ENCODE assay signal across 9 mouse cellular contexts in genomic region chr9:107295616-107296015, GRCm38 (mm10). TPM values are rescaled to one million over a fixed set of nuclear protein-coding genes. Genes with fewer than 3 reads are reported as not detected.
A peak's percentile ranks its signal among the peaks of the same experiment; 100 is the strongest.
DNase-seq lines count a peak whose midpoint lies in the region; ATAC-seq and TF ChIP-seq lines count a peak whose summit lies in the region.
"Had no signal": no experiment of that assay in that cellular context is flagged by ENCODE, and none has a peak within 500 bp of the region (broad histone marks: within the 10 kb centered on the region; RNA-seq: fewer than 3 reads in every experiment).

No protein-coding gene starts in this region.

- peaks cover 4% of the 10 kb centered on the region for H3K36me3 ChIP-seq in midbrain, embryonic 10.5 days
- peaks cover 5% of the 10 kb centered on the region for H3K36me3 ChIP-seq in midbrain, postnatal 0 days (ENCODE audit: insufficient read depth, low read length)
- peaks cover 9% of the 10 kb centered on the region; the same call in 1 of the 2 replicates for H3K36me3 ChIP-seq in embryonic facial prominence, embryonic 14.5 days (ENCODE audit: control insufficient read depth, insufficient read depth, low read length)

- peaks cover 39% of the 10 kb centered on the region for H3K27me3 ChIP-seq in midbrain, embryonic 10.5 days (ENCODE audit: low read depth, poor library complexity, severe bottlenecking)
- 0 out of 2 replicates have a peak, but pooled peaks cover 10% of the 10 kb centered on the region for H3K27me3 ChIP-seq in midbrain, postnatal 0 days (ENCODE audit: insufficient read depth, low read length)
- no peaks in the 10 kb centered on the region for H3K27me3 ChIP-seq in embryonic facial prominence, embryonic 14.5 days (replicated peaks; ENCODE audit: control insufficient read depth, insufficient read depth, low read length)
- H3K27me3 ChIP-seq: embryonic facial prominence, embryonic 12.5 days had no signal

- H3K9ac ChIP-seq in midbrain, postnatal 0 days (replicated peaks; ENCODE audit: low read length, poor library complexity, severe bottlenecking) = no peak overlapping the region
- H3K9ac ChIP-seq in embryonic facial prominence, embryonic 14.5 days (ENCODE audit: low read depth, low read length) = 0 out of 2 replicates have a peak overlapping the region, but pooled peaks have one; percentile 71

- 84% methylated on average over 4 of the region's 4 CpGs for WGBS in midbrain, embryonic 10.5 days
- 81% methylated on average over 4 of the region's 4 CpGs for WGBS in midbrain, postnatal 0 days
- WGBS in embryonic facial prominence, embryonic 14.5 days = 67% methylated on average over 4 of the region's 4 CpGs

- ATAC-seq in midbrain, postnatal 0 days (ENCODE audit: low FRiP score) = no peak
- no peak for ATAC-seq in embryonic facial prominence, embryonic 14.5 days (ENCODE audit: low read depth)

- no peak for TF ChIP-seq CTCF in midbrain, postnatal 0 days (IDR thresholded peaks at IDR 0.05)

- no peak overlapping the region for H3K4me2 ChIP-seq in midbrain, postnatal 0 days (ENCODE audit: low read depth, low read length, poor library complexity, severe bottlenecking)
- peak overlapping the region; percentile 76 for H3K4me2 ChIP-seq in embryonic facial prominence, embryonic 14.5 days (ENCODE audit: low read depth, low read length)

- no peak for DNase-seq in midbrain, embryonic 10.5 days (ENCODE audit: low spot score)
- no peak for DNase-seq in midbrain, postnatal 0 days (ENCODE audit: low spot score)
- no peak for DNase-seq in embryonic facial prominence, embryonic 14.5 days (ENCODE audit: low spot score)
- DNase-seq in liver = peak; percentile 69
- peak; percentile 76 for DNase-seq in naive thymus-derived CD4-positive, alpha-beta T cell, adult 2 months (ENCODE audit: low read depth)
- no peak for DNase-seq in retina, embryonic 14.5 days (ENCODE audit: low spot score)
- no peak for DNase-seq in embryo, embryonic 10.5 days (ENCODE audit: low spot score)
- DNase-seq in cerebellum, adult 9-10 months = no peak

- H3K27ac ChIP-seq in midbrain, embryonic 10.5 days (replicated peaks) = no peak overlapping the region
- no peak overlapping the region for H3K27ac ChIP-seq in midbrain, postnatal 0 days (ENCODE audit: low read depth, low read length)
- no peak overlapping the region for H3K27ac ChIP-seq in embryonic facial prominence, embryonic 14.5 days (replicated peaks; ENCODE audit: low read depth, low read length)
- H3K27ac ChIP-seq: embryonic facial prominence, embryonic 12.5 days had no signal

- peaks cover 27% of the 10 kb centered on the region for H3K4me1 ChIP-seq in midbrain, embryonic 10.5 days
- H3K4me1 ChIP-seq in midbrain, postnatal 0 days (ENCODE audit: insufficient read depth, low read length) = peaks cover 4% of the 10 kb centered on the region
- H3K4me1 ChIP-seq in embryonic facial prominence, embryonic 14.5 days (ENCODE audit: control insufficient read depth, insufficient read depth, low read length) = 0 out of 2 replicates have a peak, but pooled peaks cover 3% of the 10 kb centered on the region

- no peaks in the 10 kb centered on the region for H3K9me3 ChIP-seq in midbrain, embryonic 10.5 days (replicated peaks)
- no peaks in the 10 kb centered on the region for H3K9me3 ChIP-seq in midbrain, postnatal 0 days (ENCODE audit: low read length)
- H3K9me3 ChIP-seq in embryonic facial prominence, embryonic 14.5 days (ENCODE audit: control insufficient read depth, low read length) = no peaks in the 10 kb centered on the region
- H3K9me3 ChIP-seq: embryonic facial prominence, embryonic 12.5 days had no signal

- H3K4me3 ChIP-seq in midbrain, embryonic 10.5 days = peak overlapping the region; percentile 76; the same call in 1 of the 2 replicates
- H3K4me3 ChIP-seq in midbrain, postnatal 0 days (ENCODE audit: low read depth, low read length) = no peak overlapping the region; the same call in 1 of the 2 replicates
- no peak overlapping the region for H3K4me3 ChIP-seq in embryonic facial prominence, embryonic 14.5 days (ENCODE audit: low read depth, low read length)

RNA-seq across cellular contexts. Expression of gene Cish, which starts 0.2 kb away (rescaled TPM):
- polyA plus RNA-seq in midbrain, embryonic 10.5 days (2016; fragmentation: Nextera tagmentation; extraction: Ambion mirVana) = 7.3 and 7.5 TPM in 2 replicates
- total RNA-seq in midbrain, postnatal 0 days (2014; rRNA removed) = 2.4 and 6.0 TPM in 2 replicates
- 6.5 and 6.7 TPM in 2 replicates for polyA plus RNA-seq in midbrain, postnatal 0 days (2015; fragmentation: Nextera tagmentation; extraction: Ambion mirVana)
- polyA plus RNA-seq in embryonic facial prominence, embryonic 14.5 days (2014; fragmentation: Nextera tagmentation; extraction: Ambion mirVana) = 5.8 and 6.6 TPM in 2 replicates

RNA-seq across cellular contexts. Expression of gene Mapkapk3, which starts 5.9 kb away (rescaled TPM):
- polyA plus RNA-seq in midbrain, embryonic 10.5 days (2016; fragmentation: Nextera tagmentation; extraction: Ambion mirVana) = 3.9 and 4.9 TPM in 2 replicates
- 2.3 and 3.2 TPM in 2 replicates for total RNA-seq in midbrain, postnatal 0 days (2014; rRNA removed)
- polyA plus RNA-seq in midbrain, postnatal 0 days (2015; fragmentation: Nextera tagmentation; extraction: Ambion mirVana) = 1.3 and 2.2 TPM in 2 replicates
- polyA plus RNA-seq in embryonic facial prominence, embryonic 14.5 days (2014; fragmentation: Nextera tagmentation; extraction: Ambion mirVana) = 10.1 and 12.2 TPM in 2 replicates

RNA-seq across cellular contexts. Expression of gene Hemk1, which starts 42.5 kb away (rescaled TPM):
- polyA plus RNA-seq in midbrain, embryonic 10.5 days (2016; fragmentation: Nextera tagmentation; extraction: Ambion mirVana) = 13.5 and 15.2 TPM in 2 replicates
- total RNA-seq in midbrain, postnatal 0 days (2014; rRNA removed) = 15.8 and 21.3 TPM in 2 replicates
- 15.9 and 19.4 TPM in 2 replicates for polyA plus RNA-seq in midbrain, postnatal 0 days (2015; fragmentation: Nextera tagmentation; extraction: Ambion mirVana)
- 9.8 and 10.8 TPM in 2 replicates for polyA plus RNA-seq in embryonic facial prominence, embryonic 14.5 days (2014; fragmentation: Nextera tagmentation; extraction: Ambion mirVana)

RNA-seq across cellular contexts. Expression of gene 6430571L13Rik, which starts 44.8 kb away (rescaled TPM):
- 1.8 and 2.5 TPM in 2 replicates for polyA plus RNA-seq in midbrain, embryonic 10.5 days (2016; fragmentation: Nextera tagmentation; extraction: Ambion mirVana)
- total RNA-seq in midbrain, postnatal 0 days (2014; rRNA removed) = 11.0 and 13.6 TPM in 2 replicates
- 10.4 and 11.1 TPM in 2 replicates for polyA plus RNA-seq in midbrain, postnatal 0 days (2015; fragmentation: Nextera tagmentation; extraction: Ambion mirVana)
- polyA plus RNA-seq in embryonic facial prominence, embryonic 14.5 days (2014; fragmentation: Nextera tagmentation; extraction: Ambion mirVana) = 0.96 and 1.2 TPM in 2 replicates

Comparison
In these comparisons a context has a peak if more than half of its experiments do, and no peak if none do; other contexts are left out.
1. DNase-seq: peak in liver (single experiment) and naive thymus-derived CD4-positive, alpha-beta T cell, adult 2 months (single experiment); none in midbrain, embryonic 10.5 days (single experiment), midbrain, postnatal 0 days (single experiment), embryonic facial prominence, embryonic 14.5 days (single experiment), retina, embryonic 14.5 days (single experiment), embryo, embryonic 10.5 days (single experiment) and cerebellum, adult 9-10 months (single experiment).